Mouse (Mus musculus) MEL-GATA-1-ER (cell line): ENCODE data around the gene Acpp.

Source experiments
- DNase-seq: peaks from one replicate; pipeline ENCODE4 v3.0.0-alpha.2; 2012; ENCODE audit warnings: low read depth; ENCODE audit errors: extremely low read depth

Gene Acpp

GRCm38 (mm10) chr9:104254408-104255180 is 83.0 kb downstream of the Acpp start:
- no peak for DNase-seq

DNA sequence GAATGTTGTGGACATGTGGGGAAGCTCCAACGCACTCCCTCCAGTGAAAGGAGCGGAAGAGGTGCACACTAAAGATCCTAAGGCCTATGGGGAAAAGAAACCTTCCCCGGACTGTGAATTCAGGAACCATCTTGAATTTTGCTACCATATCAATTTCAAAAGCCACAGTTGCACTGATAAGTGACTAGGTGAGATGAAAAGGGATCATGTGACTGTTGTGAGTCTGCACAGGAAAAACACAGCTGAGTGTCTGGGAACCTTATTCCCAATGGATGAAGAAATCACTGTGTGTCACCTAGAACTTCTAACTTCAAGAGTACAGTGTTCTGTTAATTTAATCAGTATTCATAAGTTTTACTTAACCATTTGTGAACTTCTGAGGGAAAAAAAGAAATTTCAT is 84.9 kb downstream of the Acpp start:
- DNase-seq, result no peak

DNA sequence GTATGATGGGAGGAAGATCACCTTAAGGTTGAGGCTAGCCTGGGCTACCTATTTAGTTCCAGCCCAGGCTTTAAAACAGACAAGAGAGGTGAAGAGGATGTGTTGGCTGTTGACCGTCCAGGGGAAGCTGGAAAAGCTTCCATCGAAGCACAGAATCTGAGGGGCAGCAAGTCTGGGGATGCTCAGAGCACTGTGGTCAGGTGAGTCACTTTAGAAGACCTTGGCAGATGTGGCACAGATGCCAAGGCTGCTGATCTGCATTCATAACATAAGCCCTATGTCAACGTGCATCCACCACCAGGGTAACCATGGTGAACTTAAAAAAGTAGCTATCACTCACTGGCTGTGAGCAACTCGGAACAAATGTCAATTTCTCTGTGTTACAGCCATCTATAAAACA is 85.9 kb downstream of the Acpp start:
- DNase-seq, result no peak

DNA sequence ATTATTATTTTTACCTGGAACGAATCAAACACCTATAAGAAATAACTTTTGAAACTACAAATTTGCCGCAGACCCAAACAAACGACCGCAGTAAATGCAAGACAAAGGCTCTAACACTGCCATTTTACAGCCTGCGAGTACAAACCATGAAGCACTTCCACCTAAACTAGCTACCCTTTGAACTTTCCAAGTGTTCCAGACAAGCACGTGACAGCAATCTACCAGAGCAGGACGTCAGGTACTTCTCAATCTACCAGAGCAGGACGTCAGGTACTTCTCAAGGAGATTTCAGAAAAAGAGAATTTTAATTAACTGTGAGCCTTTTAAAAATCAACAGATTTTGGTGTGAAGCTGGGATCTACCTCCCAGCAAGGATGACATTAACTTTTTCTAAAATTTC is 86.4 kb downstream of the Acpp start:
- no peak for DNase-seq

- DNase-seq, result no peak
These were observed 90.1 kb downstream of the Acpp start for GRCm38 (mm10) chr9:104247307-104247987.

DNA sequence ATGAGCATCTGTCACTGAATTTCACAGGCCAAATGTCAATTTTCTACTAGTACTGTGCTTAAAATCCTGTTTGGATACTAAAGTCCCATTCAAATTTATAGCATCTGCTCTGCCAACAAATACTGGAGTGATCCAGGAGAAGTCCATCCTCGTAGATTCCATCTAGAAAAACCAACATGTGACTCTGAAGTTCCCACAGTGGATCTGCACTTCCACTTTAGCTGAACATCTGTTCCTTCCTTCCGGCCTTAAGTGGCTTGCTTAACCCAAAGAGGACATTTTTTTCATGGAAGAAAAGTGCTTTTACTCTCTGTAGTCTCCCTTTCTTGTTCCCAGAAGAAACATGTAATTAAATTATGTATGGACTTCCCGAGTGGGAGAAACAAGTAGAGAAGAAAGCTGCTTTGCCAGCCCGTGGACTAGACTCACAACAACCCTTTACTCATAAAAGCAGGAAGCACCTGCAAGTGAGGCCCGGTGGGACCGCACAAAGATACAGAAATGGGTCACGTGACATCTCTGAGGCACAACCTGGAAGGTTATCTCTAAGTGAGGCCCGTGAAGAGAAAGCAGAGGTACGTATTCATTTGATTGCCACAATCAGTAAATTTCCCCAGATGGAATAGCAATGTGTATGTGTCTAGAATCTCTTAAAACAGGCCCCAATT is 93.6 kb downstream of the Acpp start:
- no peak for DNase-seq

DNA sequence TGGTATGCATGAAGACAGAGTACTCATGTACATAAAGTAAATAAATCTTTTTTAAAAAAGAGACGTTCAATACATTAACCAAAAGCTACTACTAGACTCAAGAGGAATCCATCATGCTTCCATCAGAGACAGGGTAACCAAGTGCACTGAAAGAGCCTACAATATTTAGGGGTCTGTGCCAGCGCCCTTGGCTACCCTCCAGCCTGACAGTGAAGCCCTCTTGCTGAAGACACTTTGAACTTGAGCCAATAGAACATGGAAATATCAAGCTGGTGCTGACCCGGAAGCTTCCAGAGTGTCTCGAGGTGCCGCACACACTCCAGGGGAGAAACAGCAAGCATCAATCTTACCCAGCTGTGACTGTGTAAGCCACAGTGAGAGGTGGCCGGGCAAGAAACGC is 97.4 kb downstream of the Acpp start:
- DNase-seq, result no peak

DNA sequence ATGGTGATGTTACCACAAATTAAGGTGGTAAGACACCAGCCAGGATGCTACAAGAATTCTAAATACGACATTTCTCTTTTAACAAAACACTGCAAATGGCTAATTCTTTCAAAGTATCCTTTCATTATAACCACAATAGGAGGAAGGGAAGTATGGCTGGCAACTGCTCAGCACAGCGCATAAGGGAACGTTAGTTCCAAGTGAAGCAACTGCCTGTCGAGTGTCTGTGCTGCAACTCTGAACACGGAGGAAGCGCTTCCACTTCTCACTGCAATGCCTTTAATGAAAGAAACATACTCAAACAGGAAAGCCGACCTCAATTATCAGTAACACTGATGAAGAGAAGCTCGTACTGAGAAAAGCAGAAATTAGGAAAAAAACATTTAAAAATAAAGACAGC is 98.5 kb downstream of the Acpp start:
- DNase-seq, result no peak
